Mouse (Mus musculus): Measurements from ENCODE around the gene Cacna1d. TPM values are rescaled to one million over a fixed set of nuclear protein-coding genes. Genes with fewer than 3 reads are reported as not detected.

Cacna1d gene
- total RNA-seq (2014; fragmentation: Nextera tagmentation) (0.30 TPM in 1 of 2 replicates, not detected in the other), total RNA-seq (2017) (0.22 and 0.23 TPM in 2 replicates), polyA plus RNA-seq (2012) (0.04 TPM in 1 of 2 replicates, not detected in the other)

DNA sequence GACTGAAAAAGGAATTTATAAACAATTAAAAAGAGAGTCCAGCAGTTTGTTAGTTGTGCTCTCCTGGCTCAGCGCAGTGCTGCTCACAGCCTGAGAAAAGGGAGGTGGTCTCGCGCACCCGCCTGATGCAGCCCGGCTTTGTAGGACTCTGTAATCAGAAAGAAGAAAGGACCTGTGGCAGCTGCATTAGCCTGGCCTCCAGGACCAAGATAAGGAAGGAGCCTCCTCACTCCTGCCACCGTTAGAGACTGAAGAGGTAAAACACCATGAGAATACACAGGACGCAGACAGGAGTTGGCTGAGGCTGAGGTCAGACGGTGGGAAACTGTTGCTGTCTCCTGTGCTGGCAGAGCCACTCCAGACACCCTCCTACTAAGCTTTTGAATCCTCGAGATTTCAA lies at the start of gene Cacna1d:
Cacna1d (minus strand) TSS at position 114 of the 400 bp plus-strand sequence.
- no peak within 1 kb of the TSS for H3K4me3 ChIP-seq (ENCODE audit: low read depth, low read length)
- no peaks in the 10 kb centered on the region; the same call in 1 of the 2 replicates for H3K4me1 ChIP-seq (ENCODE audit: insufficient read depth, low read depth, low read length)
- no peak for DNase-seq (ENCODE audit: low spot score)
- H3K9me3 ChIP-seq (replicated peaks): no peaks in the 10 kb centered on the region
- TF ChIP-seq TAL1 (conservative IDR thresholded peaks at IDR 0.05; ENCODE audit: low read depth, low read length) (no peak), GATA1 (IDR thresholded peaks at IDR 0.05; ENCODE audit: borderline replicate concordance, low read length) (no peak), CTCF (IDR thresholded peaks at IDR 0.05; ENCODE audit: low read depth, low read length) (no peak), GATA2 (IDR thresholded peaks at IDR 0.05; ENCODE audit: borderline replicate concordance, low read depth, low read length) (no peak), POLR2AphosphoS5 (IDR thresholded peaks at IDR 0.05; ENCODE audit: insufficient replicate concordance, low read depth, low read length) (no peak)
- H3K36me3 ChIP-seq (replicated peaks): peaks cover 88% of the 10 kb centered on the region
- no peak for ATAC-seq (ENCODE audit: extremely low read depth, insufficient number of reproducible peaks, low FRiP score, poor library complexity, severe bottlenecking)
- H3K27me3 ChIP-seq (ENCODE audit: insufficient read depth, low read length): no peaks in the 10 kb centered on the region

DNA sequence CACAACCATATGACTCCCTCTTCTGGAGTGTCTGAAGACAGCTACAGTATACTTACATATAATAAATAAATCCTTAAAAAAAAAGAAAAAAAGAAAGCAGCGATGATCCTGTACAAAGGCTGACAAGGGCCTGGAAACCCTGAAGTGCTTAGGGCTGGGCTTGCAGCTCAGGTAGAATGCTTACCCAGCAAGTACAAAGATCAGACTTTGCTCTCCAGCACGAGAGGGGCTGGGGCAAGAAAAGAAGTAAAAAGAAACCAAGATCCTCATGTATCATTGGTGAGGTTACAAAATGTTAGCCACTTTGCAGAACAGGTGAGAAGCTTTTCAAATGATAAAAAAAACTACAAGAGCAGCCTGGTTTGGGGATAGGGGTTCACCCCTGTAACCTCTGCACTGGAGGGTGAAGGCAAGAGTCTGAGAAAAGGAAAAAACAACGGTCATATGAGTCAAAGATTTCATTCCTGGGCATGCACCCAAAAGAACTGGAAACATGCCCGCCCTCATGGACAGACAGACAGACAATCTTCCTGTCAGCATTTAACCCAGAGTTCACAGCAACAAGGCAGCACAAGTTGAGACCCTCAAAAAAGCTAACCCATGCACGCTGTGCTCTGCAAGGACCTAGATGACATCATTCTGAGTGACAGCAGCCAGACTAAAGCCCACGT lies 42.7 kb upstream of the Cacna1d start:
- Histone ChIP-seq H3K9me3 (replicated peaks) (no peaks in the 10 kb centered on the region), H3K27me3 (ENCODE audit: insufficient read depth, low read length) (peaks cover 8% of the 10 kb centered on the region; the same call in 1 of the 2 replicates), H3K4me3 (ENCODE audit: low read depth, low read length) (no peak overlapping the region), H3K36me3 (replicated peaks) (peaks cover 9% of the 10 kb centered on the region), H3K4me1 (ENCODE audit: insufficient read depth, low read depth, low read length) (no peaks in the 10 kb centered on the region)
- ATAC-seq (ENCODE audit: extremely low read depth, insufficient number of reproducible peaks, low FRiP score, poor library complexity, severe bottlenecking) (no peak), DNase-seq (ENCODE audit: low spot score) (no peak)
- no peak for TF ChIP-seq GATA1 (IDR thresholded peaks at IDR 0.05; ENCODE audit: borderline replicate concordance, low read length)
- no peak for TF ChIP-seq CTCF (IDR thresholded peaks at IDR 0.05; ENCODE audit: low read depth, low read length)
- no peak for TF ChIP-seq TAL1 (conservative IDR thresholded peaks at IDR 0.05; ENCODE audit: low read depth, low read length)
- no peak for TF ChIP-seq POLR2AphosphoS5 (IDR thresholded peaks at IDR 0.05; ENCODE audit: insufficient replicate concordance, low read depth, low read length)
- TF ChIP-seq GATA2 (IDR thresholded peaks at IDR 0.05; ENCODE audit: borderline replicate concordance, low read depth, low read length): no peak

DNA sequence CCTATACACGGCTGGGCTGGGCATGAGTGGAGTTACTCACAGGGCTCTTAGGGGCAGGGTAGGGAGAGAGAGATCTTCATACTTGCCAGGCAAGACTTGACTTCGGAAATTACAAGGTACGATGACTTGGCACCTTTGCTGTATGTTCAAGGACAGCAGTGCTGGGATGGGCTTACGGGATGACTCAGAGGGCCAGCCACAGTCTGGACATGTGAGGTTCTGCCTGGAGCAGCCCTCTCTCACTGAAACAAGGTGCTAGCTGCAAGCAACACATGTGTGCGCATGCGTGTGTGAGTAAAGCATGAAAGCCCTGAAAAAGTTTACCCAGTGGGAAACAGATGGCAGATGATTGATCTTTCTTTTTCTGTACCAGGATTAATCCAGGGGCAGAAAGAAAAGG lies 40.6 kb upstream of the Cacna1d start:
- no peak for ATAC-seq (ENCODE audit: extremely low read depth, insufficient number of reproducible peaks, low FRiP score, poor library complexity, severe bottlenecking)
- TF ChIP-seq GATA2 (IDR thresholded peaks at IDR 0.05; ENCODE audit: borderline replicate concordance, low read depth, low read length): no peak
- TF ChIP-seq POLR2AphosphoS5 (IDR thresholded peaks at IDR 0.05; ENCODE audit: insufficient replicate concordance, low read depth, low read length): no peak
- no peak for TF ChIP-seq GATA1 (IDR thresholded peaks at IDR 0.05; ENCODE audit: borderline replicate concordance, low read length)

DNA sequence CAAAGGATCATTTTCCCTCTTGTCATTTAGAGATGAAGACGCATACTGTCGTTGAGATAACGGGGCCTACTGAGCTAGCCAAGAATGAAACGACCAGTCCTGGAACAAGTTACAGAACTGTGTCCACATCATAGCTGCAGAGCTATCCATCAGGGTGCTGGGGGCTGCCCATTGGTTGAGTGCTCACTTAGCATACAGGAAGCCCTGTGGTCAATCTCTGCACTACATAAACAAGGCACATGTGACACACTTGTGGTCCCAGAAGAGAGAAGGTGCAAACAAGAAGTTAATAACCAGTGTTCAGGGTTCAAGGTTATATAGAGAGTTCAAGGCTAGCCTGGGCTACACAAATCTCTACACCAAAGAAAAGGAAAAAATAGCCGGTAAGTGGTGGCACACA lies 40.2 kb upstream of the Cacna1d start:
- no peak for TF ChIP-seq GATA2 (IDR thresholded peaks at IDR 0.05; ENCODE audit: borderline replicate concordance, low read depth, low read length)
- no peak for TF ChIP-seq TAL1 (conservative IDR thresholded peaks at IDR 0.05; ENCODE audit: low read depth, low read length)
- no peak for TF ChIP-seq GATA1 (IDR thresholded peaks at IDR 0.05; ENCODE audit: borderline replicate concordance, low read length)
- H3K4me1 ChIP-seq (ENCODE audit: insufficient read depth, low read depth, low read length): no peaks in the 10 kb centered on the region
- H3K27me3 ChIP-seq (ENCODE audit: insufficient read depth, low read length): 0 out of 2 replicates have a peak, but pooled peaks cover 4% of the 10 kb centered on the region
- H3K9me3 ChIP-seq (replicated peaks): no peaks in the 10 kb centered on the region
- peaks cover 28% of the 10 kb centered on the region for H3K36me3 ChIP-seq (replicated peaks)
- DNase-seq (ENCODE audit: low spot score) (no peak), ATAC-seq (ENCODE audit: extremely low read depth, insufficient number of reproducible peaks, low FRiP score, poor library complexity, severe bottlenecking) (no peak)
- no peak overlapping the region for H3K4me3 ChIP-seq (ENCODE audit: low read depth, low read length)

More for the DNA sequence above, 40.6 kb upstream of the Cacna1d start:
- no peak overlapping the region for H3K4me3 ChIP-seq (ENCODE audit: low read depth, low read length)
- peaks cover 25% of the 10 kb centered on the region for H3K36me3 ChIP-seq (replicated peaks)
- H3K27me3 ChIP-seq (ENCODE audit: insufficient read depth, low read length): 0 out of 2 replicates have a peak, but pooled peaks cover 5% of the 10 kb centered on the region
- H3K4me1 ChIP-seq (ENCODE audit: insufficient read depth, low read depth, low read length): no peaks in the 10 kb centered on the region
- H3K9me3 ChIP-seq (replicated peaks): no peaks in the 10 kb centered on the region
- no peak for DNase-seq (ENCODE audit: low spot score)

DNA sequence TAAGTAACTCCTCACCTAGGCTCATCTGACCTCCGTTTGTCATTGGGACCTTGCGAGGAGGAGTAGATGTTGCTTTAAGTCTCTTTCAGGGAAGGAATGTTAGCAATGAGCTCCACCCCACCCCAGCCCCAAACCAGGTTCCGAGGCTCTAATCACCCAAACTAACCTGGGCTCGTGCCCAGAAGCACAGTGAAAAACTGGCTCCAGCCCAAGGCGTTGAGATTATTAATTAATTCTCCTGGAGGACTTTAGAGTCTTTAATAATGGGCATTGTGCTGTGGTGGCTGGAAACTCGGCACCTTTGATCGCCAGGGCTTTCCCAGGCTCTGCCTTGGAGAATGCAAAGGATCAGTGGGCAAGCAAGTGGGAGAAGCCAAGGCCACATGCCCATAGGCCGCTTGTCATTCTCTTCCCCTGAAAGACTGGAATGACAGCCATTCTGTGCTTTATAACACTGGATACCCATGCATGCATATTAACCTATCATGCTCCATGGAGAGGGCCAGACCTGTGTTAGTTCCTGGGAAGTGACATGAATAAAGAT lies 39.5 kb upstream of the Cacna1d start:
- ATAC-seq (ENCODE audit: extremely low read depth, insufficient number of reproducible peaks, low FRiP score, poor library complexity, severe bottlenecking): no peak
- Histone ChIP-seq H3K4me1 (ENCODE audit: insufficient read depth, low read depth, low read length) (no peaks in the 10 kb centered on the region), H3K4me3 (ENCODE audit: low read depth, low read length) (no peak overlapping the region), H3K36me3 (replicated peaks) (peaks cover 35% of the 10 kb centered on the region), H3K9me3 (replicated peaks) (no peaks in the 10 kb centered on the region), H3K27me3 (ENCODE audit: insufficient read depth, low read length) (no peaks in the 10 kb centered on the region)
- TF ChIP-seq GATA2 (IDR thresholded peaks at IDR 0.05; ENCODE audit: borderline replicate concordance, low read depth, low read length): no peak
- no peak for TF ChIP-seq POLR2AphosphoS5 (IDR thresholded peaks at IDR 0.05; ENCODE audit: insufficient replicate concordance, low read depth, low read length)
- TF ChIP-seq CTCF (IDR thresholded peaks at IDR 0.05; ENCODE audit: low read depth, low read length): no peak
- no peak for TF ChIP-seq GATA1 (IDR thresholded peaks at IDR 0.05; ENCODE audit: borderline replicate concordance, low read length)
- no peak for TF ChIP-seq TAL1 (conservative IDR thresholded peaks at IDR 0.05; ENCODE audit: low read depth, low read length)
- DNase-seq (ENCODE audit: low spot score): no peak

DNA sequence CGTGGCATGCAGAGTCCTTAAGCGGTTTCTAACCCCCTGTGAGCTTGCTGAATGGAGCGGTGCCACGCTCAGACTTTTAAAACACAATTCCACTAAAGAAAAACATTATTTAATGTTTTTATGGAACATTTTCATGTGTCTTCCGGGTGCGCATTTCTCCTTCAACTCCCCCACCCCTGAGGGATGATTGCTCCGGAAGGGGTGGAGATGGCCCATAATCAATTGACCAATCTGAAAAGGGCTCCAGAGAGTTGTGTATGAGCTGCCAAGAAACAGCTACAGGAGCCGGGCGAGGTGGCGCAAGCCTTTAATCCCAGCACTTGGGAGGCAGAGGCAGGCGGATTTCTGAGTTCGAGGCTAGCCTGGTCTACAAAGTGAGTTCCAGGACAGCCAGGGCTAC lies 38.2 kb upstream of the Cacna1d start:
- DNase-seq (ENCODE audit: low spot score) (no peak), ATAC-seq (ENCODE audit: extremely low read depth, insufficient number of reproducible peaks, low FRiP score, poor library complexity, severe bottlenecking) (no peak)
- TF ChIP-seq GATA2 (IDR thresholded peaks at IDR 0.05; ENCODE audit: borderline replicate concordance, low read depth, low read length) (no peak), CTCF (IDR thresholded peaks at IDR 0.05; ENCODE audit: low read depth, low read length) (no peak), POLR2AphosphoS5 (IDR thresholded peaks at IDR 0.05; ENCODE audit: insufficient replicate concordance, low read depth, low read length) (no peak), TAL1 (conservative IDR thresholded peaks at IDR 0.05; ENCODE audit: low read depth, low read length) (no peak), GATA1 (IDR thresholded peaks at IDR 0.05; ENCODE audit: borderline replicate concordance, low read length) (no peak)

More for the DNA sequence above, 38.2 kb upstream of the Cacna1d start:
- Histone ChIP-seq H3K9me3 (replicated peaks) (no peaks in the 10 kb centered on the region), H3K36me3 (replicated peaks) (peaks cover 48% of the 10 kb centered on the region), H3K4me1 (ENCODE audit: insufficient read depth, low read depth, low read length) (no peaks in the 10 kb centered on the region), H3K27me3 (ENCODE audit: insufficient read depth, low read length) (no peaks in the 10 kb centered on the region), H3K4me3 (ENCODE audit: low read depth, low read length) (no peak overlapping the region)

Data from G1E (cell line).